In the genomic region with DNA sequence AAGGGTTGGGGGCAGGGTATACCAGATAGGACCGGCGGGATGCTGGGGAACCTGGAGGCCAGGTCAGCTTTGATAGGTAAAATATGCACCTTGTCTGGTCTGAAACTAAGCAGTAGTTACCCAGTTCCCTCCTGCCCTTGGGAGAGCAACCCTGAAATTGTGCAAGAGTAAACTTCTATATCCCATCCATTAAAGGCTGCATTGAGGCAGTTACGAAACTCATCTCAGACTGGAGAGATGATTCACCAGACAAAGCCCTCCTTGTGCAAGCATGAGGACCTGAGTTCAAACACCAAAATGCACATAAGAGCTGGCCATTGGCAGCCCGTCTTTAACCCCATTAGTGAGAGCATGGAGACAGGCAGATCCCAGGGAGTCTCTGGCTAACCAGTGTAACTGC, we compare ENCODE assay signal across 21 mouse cellular contexts. TPM values are rescaled to one million over a fixed set of nuclear protein-coding genes. Genes with fewer than 3 reads are reported as not detected.
DNase-seq lines count a peak whose midpoint lies in the region; ATAC-seq and TF ChIP-seq lines count a peak whose summit lies in the region.
"Had no signal": no experiment of that assay in that cellular context is flagged by ENCODE, and none has a peak within 500 bp of the region (broad histone marks: within the 10 kb centered on the region; RNA-seq: fewer than 3 reads in every experiment).

No protein-coding gene starts in this region.

- no peak for TF ChIP-seq EP300 in liver, embryonic 14.5 days (IDR thresholded peaks at IDR 0.05; ENCODE audit: low read depth)

- no peak overlapping the region for H3K9ac ChIP-seq in liver, embryonic 14.5 days (replicated peaks)
- no peak overlapping the region for H3K9ac ChIP-seq in liver, embryonic 12.5 days
- H3K9ac ChIP-seq: limb, embryonic 15.5 days; midbrain, embryonic 13.5 days; neural tube, embryonic 12.5 days had no signal

- H3K36me3 ChIP-seq in liver, embryonic 14.5 days (replicated peaks; ENCODE audit: control insufficient read depth, insufficient read depth, low read depth), result no peaks in the 10 kb centered on the region
- no peaks in the 10 kb centered on the region for H3K36me3 ChIP-seq in liver, embryonic 12.5 days
- H3K36me3 ChIP-seq in C2C12 (ENCODE audit: control insufficient read depth, insufficient read depth), result no peaks in the 10 kb centered on the region
- H3K36me3 ChIP-seq: hindbrain, embryonic 10.5 days; limb, embryonic 15.5 days; midbrain, embryonic 13.5 days; neural tube, embryonic 12.5 days had no signal

- no peak overlapping the region for H3K27ac ChIP-seq in liver, embryonic 14.5 days
- H3K27ac ChIP-seq in liver, embryonic 12.5 days, result no peak overlapping the region
- H3K27ac ChIP-seq: hindbrain, embryonic 10.5 days; hindbrain, postnatal 0 days; limb, embryonic 15.5 days; midbrain, embryonic 13.5 days; neural tube, embryonic 12.5 days had no signal

- no peaks in the 10 kb centered on the region for H3K9me3 ChIP-seq in liver, embryonic 14.5 days (ENCODE audit: control insufficient read depth, low read length)
- no peaks in the 10 kb centered on the region for H3K9me3 ChIP-seq in liver, embryonic 12.5 days (replicated peaks)
- H3K9me3 ChIP-seq: hindbrain, embryonic 10.5 days; limb, embryonic 15.5 days; neural tube, embryonic 12.5 days had no signal

- peak; percentile 31; the same call in 1 of the 2 replicates for ATAC-seq in liver, embryonic 14.5 days (ENCODE audit: insufficient read depth)
- no peak for ATAC-seq in liver, embryonic 12.5 days
- ATAC-seq in granulocyte monocyte progenitor cell, adult 5-6 weeks (replicated peaks; ENCODE audit: poor library complexity, severe bottlenecking), result peak; percentile 70
- ATAC-seq in monocyte, adult 5-6 weeks (replicated peaks; ENCODE audit: insufficient number of reproducible peaks, low FRiP score, low TSS enrichment, poor library complexity, severe bottlenecking), result 0 out of 2 replicates have a peak, but pooled peaks have one; percentile 18
- ATAC-seq: hindbrain, postnatal 0 days; midbrain, embryonic 13.5 days had no signal

- no peak for DNase-seq in liver, embryonic 14.5 days (ENCODE audit: low read depth in 3 of 3, low spot score in 3 of 3)
- DNase-seq in kidney, postnatal 14 days, result no peak
- DNase-seq in gastrocnemius, postnatal 14 days, result no peak
- DNase-seq: adrenal gland, postnatal 25 days; cerebellum, adult 9-10 months; kidney, adult 18-20 months; layer of hippocampus, adult 9-11 months; left cerebral cortex, postnatal 4 days; lung, postnatal 10 days; right cerebral cortex, postnatal 14 days; thymus, postnatal 25 days had no signal

- no peaks in the 10 kb centered on the region for H3K79me3 ChIP-seq in C2C12 (ENCODE audit: low read depth)

- H3ac ChIP-seq in C2C12 (ENCODE audit: control insufficient read depth, insufficient read length, low read depth), result no peak overlapping the region

- no peak for TF ChIP-seq CTCF in liver, embryonic 14.5 days (IDR thresholded peaks at IDR 0.05; ENCODE audit: low read depth)
- no peak for TF ChIP-seq CTCF in C2C12 (IDR thresholded peaks at IDR 0.05; ENCODE audit: control insufficient read depth, insufficient read depth, insufficient read length)

- 70% methylated on average over 4 of the region's 4 CpGs for WGBS in liver, embryonic 14.5 days (ENCODE audit: insufficient replicate concordance)
- WGBS in liver, embryonic 12.5 days (ENCODE audit: insufficient replicate concordance), result 84% methylated on average over 4 of the region's 4 CpGs

- H3K4me1 ChIP-seq in liver, embryonic 14.5 days (replicated peaks; ENCODE audit: control insufficient read depth in 2 of 2, insufficient read depth in 2 of 2, low read length in 1 of 2), result peaks cover 0 to 28% of the 10 kb centered on the region in 2 experiments; a peak in 2 of 4 replicates
- H3K4me1 ChIP-seq in liver, embryonic 12.5 days, result peaks cover 19% of the 10 kb centered on the region

- no peak overlapping the region for H3K4me2 ChIP-seq in liver, embryonic 14.5 days (ENCODE audit: low read depth)
- H3K4me2 ChIP-seq in liver, embryonic 12.5 days, result no peak overlapping the region
- H3K4me2 ChIP-seq: heart, embryonic 11.5 days; limb, embryonic 15.5 days; midbrain, embryonic 13.5 days; neural tube, embryonic 12.5 days had no signal

- intact Hi-C loops in gastrocnemius, postnatal 14 days (cut with DNase I; ENCODE audit: low total_unique reads), result no loop called here

- no peak overlapping the region for H3K4me3 ChIP-seq in liver, embryonic 14.5 days (ENCODE audit: insufficient read depth in 1 of 2, low read depth in 2 of 2, low read length in 2 of 2)
- no peak overlapping the region for H3K4me3 ChIP-seq in liver, embryonic 12.5 days
- no peak overlapping the region for H3K4me3 ChIP-seq in C2C12 (ENCODE audit: insufficient read depth, poor library complexity, severe bottlenecking)
- H3K4me3 ChIP-seq: hindbrain, embryonic 10.5 days; limb, embryonic 15.5 days; midbrain, embryonic 13.5 days; neural tube, embryonic 12.5 days had no signal

- no peaks in the 10 kb centered on the region for H3K27me3 ChIP-seq in liver, embryonic 14.5 days (ENCODE audit: control insufficient read depth, insufficient read depth, low read length)
- H3K27me3 ChIP-seq in liver, embryonic 12.5 days (replicated peaks), result no peaks in the 10 kb centered on the region
- H3K27me3 ChIP-seq in C2C12 (ENCODE audit: control insufficient read depth, insufficient read depth, insufficient read length), result peaks cover 14% of the 10 kb centered on the region
- H3K27me3 ChIP-seq: limb, embryonic 15.5 days; neural tube, embryonic 12.5 days had no signal

- no peaks in the 10 kb centered on the region for H3K79me2 ChIP-seq in C2C12 (ENCODE audit: control insufficient read depth, insufficient read depth)

TF ChIP-seq in C2C12, 6 proteins besides CTCF, POLR2A, EP300 and RAD21:
- TF ChIP-seq USF1 (IDR thresholded peaks at IDR 0.05; ENCODE audit: low read depth) (no peak), MAX (IDR thresholded peaks at IDR 0.05) (no peak), MYOG (IDR thresholded peaks at IDR 0.05; ENCODE audit: control insufficient read depth, extremely low read depth, insufficient read length) (no peak), CEBPB (IDR thresholded peaks at IDR 0.05; ENCODE audit: low read depth) (peak; percentile 10), FOSL1 (IDR thresholded peaks at IDR 0.05; ENCODE audit: insufficient read depth, low read length, poor library complexity, severe bottlenecking) (no peak)

RNA-seq across cellular contexts. Expression of gene Map7, which starts 19.2 kb away (rescaled TPM):
- 2.1 and 2.2 TPM in 2 replicates for polyA plus RNA-seq in liver, embryonic 14.5 days (2012; rRNA removed)
- 2.3 and 3.1 TPM in 2 replicates for polyA plus RNA-seq in liver, embryonic 14.5 days (2014; fragmentation: Nextera tagmentation; extraction: Ambion mirVana)
- 5.6 and 6.6 TPM in 2 replicates for polyA plus RNA-seq in liver, embryonic 12.5 days (2016; fragmentation: Nextera tagmentation; extraction: Ambion mirVana)
- polyA plus RNA-seq in C2C12 (2012; fragmentation: generic; extraction: Trizol), result 0.12 TPM
- 19.0 and 22.6 TPM in 2 replicates for total RNA-seq in granulocyte monocyte progenitor cell, adult 5-6 weeks (2014; fragmentation: Nextera tagmentation)
- total RNA-seq in granulocyte monocyte progenitor cell, adult 5-6 weeks (2017), result 18.3 and 22.4 TPM in 2 replicates
- total RNA-seq in monocyte, adult 5-6 weeks (2017), result 1.4 to 3.3 TPM (median 1.6 TPM) in 3 replicates
- total RNA-seq in gastrocnemius, postnatal 14 days (2021), result 1 to 10 TPM; 1.4 to 2.4 TPM
